Mouse (Mus musculus): ENCODE data around the gene Gatad2a. TPM values are rescaled to one million over a fixed set of nuclear protein-coding genes. Genes with fewer than 3 reads are reported as not detected.

The Gatad2a gene
- polyA plus RNA-seq, 1 experiment from 2014 or later, result 30.5 TPM

Other genes with a start within 250 kb of the Gatad2a start
- 10.0 and 10.2 TPM in 2 replicates for gene Zfp963, start 246.4 kb downstream of the Gatad2a start, polyA plus RNA-seq (2014; fragmentation: Nextera tagmentation; extraction: Ambion mirVana)
- gene Gm20422, start 221.5 kb downstream of the Gatad2a start, polyA plus RNA-seq (2014; fragmentation: Nextera tagmentation; extraction: Ambion mirVana), result 0.36 and 1.4 TPM in 2 replicates
- 31.4 and 41.6 TPM in 2 replicates for gene Atp13a1, start 205.2 kb downstream of the Gatad2a start, polyA plus RNA-seq (2014; fragmentation: Nextera tagmentation; extraction: Ambion mirVana)
- 37.4 and 42.2 TPM in 2 replicates for gene Zfp866, start 205.2 kb downstream of the Gatad2a start, polyA plus RNA-seq (2014; fragmentation: Nextera tagmentation; extraction: Ambion mirVana)
- 16.0 and 26.1 TPM in 2 replicates for gene Gmip, start 187.7 kb downstream of the Gatad2a start, polyA plus RNA-seq (2014; fragmentation: Nextera tagmentation; extraction: Ambion mirVana)
- 1.3 and 1.4 TPM in 2 replicates for gene Lpar2, start 174.0 kb downstream of the Gatad2a start, polyA plus RNA-seq (2014; fragmentation: Nextera tagmentation; extraction: Ambion mirVana)
- 46.8 and 47.7 TPM in 2 replicates for gene Pbx4, start 163.9 kb downstream of the Gatad2a start, polyA plus RNA-seq (2014; fragmentation: Nextera tagmentation; extraction: Ambion mirVana)
- 2.0 and 2.6 TPM in 2 replicates for gene Cilp2, start 108.7 kb downstream of the Gatad2a start, polyA plus RNA-seq (2014; fragmentation: Nextera tagmentation; extraction: Ambion mirVana)
- 2.5 and 3.1 TPM in 2 replicates for gene Tssk6, start 94.2 kb downstream of the Gatad2a start, polyA plus RNA-seq (2014; fragmentation: Nextera tagmentation; extraction: Ambion mirVana)
- gene Ndufa13, start 93.8 kb downstream of the Gatad2a start, polyA plus RNA-seq (2014; fragmentation: Nextera tagmentation; extraction: Ambion mirVana), result 180 and 216 TPM in 2 replicates
- 9.9 and 10.0 TPM in 2 replicates for gene Yjefn3, start 93.7 kb downstream of the Gatad2a start, polyA plus RNA-seq (2014; fragmentation: Nextera tagmentation; extraction: Ambion mirVana)
- 67.4 and 78.1 TPM in 2 replicates for gene Mau2, start 46.4 kb upstream of the Gatad2a start, polyA plus RNA-seq (2014; fragmentation: Nextera tagmentation; extraction: Ambion mirVana)
- 43.5 and 45.5 TPM in 2 replicates for gene Sugp1, start 46.4 kb upstream of the Gatad2a start, polyA plus RNA-seq (2014; fragmentation: Nextera tagmentation; extraction: Ambion mirVana)
- 0.11 and 0.73 TPM in 2 replicates for gene Tm6sf2, start 76.5 kb upstream of the Gatad2a start, polyA plus RNA-seq (2014; fragmentation: Nextera tagmentation; extraction: Ambion mirVana)
- 0.19 and 0.28 TPM in 2 replicates for gene Hapln4, start 87.1 kb upstream of the Gatad2a start, polyA plus RNA-seq (2014; fragmentation: Nextera tagmentation; extraction: Ambion mirVana)
- 75.4 and 94.1 TPM in 2 replicates for gene Ncan, start 124.5 kb upstream of the Gatad2a start, polyA plus RNA-seq (2014; fragmentation: Nextera tagmentation; extraction: Ambion mirVana)
- gene Nr2c2ap, start 134.9 kb upstream of the Gatad2a start, polyA plus RNA-seq (2014; fragmentation: Nextera tagmentation; extraction: Ambion mirVana), result 41.4 and 46.0 TPM in 2 replicates
- gene Rfxank, start 142.8 kb upstream of the Gatad2a start, polyA plus RNA-seq (2014; fragmentation: Nextera tagmentation; extraction: Ambion mirVana), result 8.7 and 9.2 TPM in 2 replicates
- gene Borcs8, start 143.1 kb upstream of the Gatad2a start, polyA plus RNA-seq (2014; fragmentation: Nextera tagmentation; extraction: Ambion mirVana), result 66.2 and 76.7 TPM in 2 replicates
- gene Mef2b, start 143.3 kb upstream of the Gatad2a start, polyA plus RNA-seq (2014; fragmentation: Nextera tagmentation; extraction: Ambion mirVana), result 0.30 and 0.77 TPM in 2 replicates
- gene Tmem161a, start 176.0 kb upstream of the Gatad2a start, polyA plus RNA-seq (2014; fragmentation: Nextera tagmentation; extraction: Ambion mirVana), result 36.7 and 40.8 TPM in 2 replicates
- gene Slc25a42, start 215.9 kb upstream of the Gatad2a start, polyA plus RNA-seq (2014; fragmentation: Nextera tagmentation; extraction: Ambion mirVana), result 2.3 and 3.3 TPM in 2 replicates
- 55.6 and 71.5 TPM in 2 replicates for gene Sugp2, start 237.8 kb upstream of the Gatad2a start, polyA plus RNA-seq (2014; fragmentation: Nextera tagmentation; extraction: Ambion mirVana)
- gene Armc6, start 238.1 kb upstream of the Gatad2a start, polyA plus RNA-seq (2014; fragmentation: Nextera tagmentation; extraction: Ambion mirVana), result 79.2 and 96.7 TPM in 2 replicates

Measured in forebrain, embryonic 14.5 days (tissue).